Mouse (Mus musculus) embryo, embryonic 11 days (tissue): ENCODE data around the gene Atn1.

Experiments used
- DNase-seq: peaks from one replicate; pipeline ENCODE4 v3.0.0-alpha.2; 2015

Gene Atn1

GRCm38 (mm10) chr6:124767920-124768703 is 11.8 kb upstream of the Atn1 start:
- DNase-seq = peak; percentile 45

DNA sequence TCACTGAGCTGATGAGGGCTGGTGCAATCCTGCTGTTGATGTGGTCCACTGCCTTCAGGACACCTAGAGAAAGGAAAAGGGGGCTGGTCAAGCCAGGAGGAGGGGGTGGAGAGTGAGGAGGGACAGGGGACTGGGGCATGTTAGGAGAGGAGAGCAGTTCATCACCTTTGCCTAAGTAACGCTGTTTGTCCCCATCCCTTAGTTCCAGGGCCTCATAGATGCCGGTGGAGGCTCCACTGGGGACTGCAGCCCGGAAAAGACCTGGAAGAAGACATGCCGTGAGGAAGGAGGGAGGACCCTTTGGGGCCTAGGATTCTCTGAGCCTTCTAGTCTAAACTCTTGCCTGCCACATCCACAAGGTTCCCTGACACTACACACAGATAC is 11.2 kb upstream of the Atn1 start:
- no peak for DNase-seq

DNA sequence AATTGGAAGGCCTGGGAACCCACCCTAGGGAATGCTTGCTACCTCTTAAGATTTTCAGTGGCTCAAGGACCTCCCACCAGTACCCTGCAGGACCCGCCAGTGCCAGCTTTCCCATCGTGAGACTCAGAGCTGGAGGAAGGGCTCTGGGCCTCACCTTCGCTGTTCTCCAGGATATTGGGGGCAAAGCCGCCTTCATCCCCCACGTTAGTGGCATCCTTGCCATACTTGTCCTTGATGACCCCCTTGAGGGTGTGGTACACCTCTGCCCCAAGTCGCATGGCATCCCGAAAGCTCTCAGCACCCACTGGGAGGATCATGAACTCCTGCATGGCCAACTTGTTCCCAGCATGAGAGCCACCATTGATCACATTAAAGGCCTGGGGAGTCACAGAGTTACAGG is 9.6 kb upstream of the Atn1 start:
- no peak for DNase-seq

- DNase-seq = peak; percentile 90
Observed at GRCm38 (mm10) chr6:124759259-124759658, 2.9 kb upstream of the Atn1 start.

DNA sequence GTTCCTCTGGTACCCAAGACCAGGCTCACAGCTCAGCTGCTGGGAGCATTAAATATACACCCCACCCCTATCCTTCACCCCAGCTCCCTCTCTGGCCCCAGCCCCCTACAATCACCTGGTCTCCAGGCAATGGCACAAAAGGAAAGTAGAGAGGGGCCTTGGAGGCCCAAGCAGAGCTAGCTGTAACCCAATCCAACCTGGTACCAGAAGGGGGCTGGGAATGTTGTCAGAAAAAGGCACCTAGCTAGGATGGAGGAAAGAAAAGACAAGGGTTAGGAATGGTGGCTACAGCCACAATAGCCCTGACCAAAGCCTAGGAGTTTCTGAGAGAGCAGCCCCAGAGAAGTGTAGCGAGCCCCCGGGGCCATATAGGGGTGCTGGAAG is 2.5 kb upstream of the Atn1 start:
- DNase-seq = no peak

DNA sequence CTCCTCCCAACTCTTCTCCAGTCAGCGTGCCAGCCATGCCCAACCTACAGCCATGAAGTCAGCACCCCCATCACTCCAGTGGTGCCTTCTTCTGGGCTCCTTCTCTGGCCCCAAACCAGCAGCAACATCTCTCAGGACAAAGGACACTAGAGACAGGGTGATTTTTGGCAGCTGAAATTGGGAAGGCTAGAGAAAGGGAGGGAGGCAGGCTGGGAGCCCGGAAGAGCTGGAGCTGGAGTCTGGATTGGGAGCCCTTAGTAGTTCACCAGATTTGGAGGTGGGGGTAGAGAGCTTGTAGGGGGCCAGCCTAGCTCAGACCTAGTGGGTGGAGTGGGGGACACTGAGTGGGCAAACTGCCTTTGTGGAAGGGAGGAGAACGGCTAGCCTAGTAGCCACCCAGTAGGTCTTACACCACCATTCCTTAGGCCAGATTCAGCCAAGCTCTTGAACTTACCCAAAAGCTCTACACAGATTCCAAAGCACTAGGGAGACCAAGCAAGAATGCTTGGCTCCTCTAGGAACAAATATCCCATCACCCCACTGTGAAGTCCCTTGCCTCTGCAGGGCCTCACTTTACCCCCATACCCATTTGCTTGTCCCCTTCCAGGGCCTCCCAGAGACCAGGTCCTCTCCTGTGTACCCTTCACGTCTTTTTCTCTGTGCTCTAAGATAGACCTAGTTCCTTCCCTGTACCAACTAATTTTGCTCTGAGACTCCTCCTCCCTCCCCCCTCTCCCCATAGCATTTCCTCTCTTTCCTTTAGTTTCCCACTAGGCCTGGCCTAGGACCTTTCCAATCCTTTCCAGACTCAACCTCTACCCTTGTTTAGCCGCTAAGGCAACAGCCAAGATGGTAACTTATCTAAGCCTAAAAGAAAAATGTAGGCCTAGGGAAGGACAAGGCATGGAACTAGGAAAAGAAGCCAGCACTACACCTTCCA is 1.9 kb upstream of the Atn1 start:
- DNase-seq = peak; percentile 67

DNA sequence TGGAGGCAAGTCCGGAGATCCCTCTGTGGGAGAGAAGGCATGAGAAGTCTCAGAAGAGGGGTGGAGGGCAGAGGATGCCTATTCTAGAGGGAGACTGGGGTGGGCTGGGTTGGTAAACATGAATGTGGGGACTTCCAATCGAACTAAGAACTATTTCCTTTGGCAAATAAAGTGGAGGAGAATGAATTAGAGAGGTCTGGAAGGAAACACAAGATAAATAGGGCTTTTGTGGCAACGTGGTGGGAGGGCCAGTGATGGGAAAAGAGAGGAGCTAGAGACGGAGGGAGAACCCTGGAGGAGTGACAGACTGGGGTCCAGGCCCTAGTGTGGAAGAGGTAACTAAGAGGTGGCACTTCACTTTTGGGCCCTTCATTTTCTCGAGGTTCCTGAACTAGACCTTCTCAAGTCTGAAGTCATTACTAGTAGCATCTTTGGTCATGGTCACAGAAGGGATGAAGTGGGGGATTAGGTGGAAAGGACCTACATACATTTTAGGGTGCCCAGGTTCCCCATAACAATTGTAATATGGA is 1.1 kb upstream of the Atn1 start:
- no peak for DNase-seq

GRCm38 (mm10) chr6:124756652-124757350 is 477 bp upstream of the Atn1 start:
- DNase-seq = peak; percentile 88

DNA sequence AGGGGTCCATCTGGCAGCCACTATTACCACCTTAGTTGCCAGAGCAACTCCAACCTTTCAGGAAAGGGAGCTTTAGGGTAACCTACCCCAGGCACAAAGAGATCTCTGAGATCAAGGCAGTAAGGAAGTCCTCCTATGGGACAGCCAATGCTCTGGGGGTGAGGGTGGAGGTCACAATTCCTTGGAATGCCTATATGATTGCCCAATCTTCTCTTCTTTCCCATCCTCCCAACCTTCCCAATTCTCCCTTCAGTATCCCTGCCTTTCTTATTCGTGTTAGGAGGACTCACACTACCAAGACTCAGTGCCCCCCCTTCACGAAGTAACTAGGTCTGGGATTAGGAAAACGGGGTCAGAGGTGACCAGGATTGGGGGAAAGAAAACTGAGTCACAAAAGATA is 1.0 kb downstream of the Atn1 start:
- no peak for DNase-seq

DNA sequence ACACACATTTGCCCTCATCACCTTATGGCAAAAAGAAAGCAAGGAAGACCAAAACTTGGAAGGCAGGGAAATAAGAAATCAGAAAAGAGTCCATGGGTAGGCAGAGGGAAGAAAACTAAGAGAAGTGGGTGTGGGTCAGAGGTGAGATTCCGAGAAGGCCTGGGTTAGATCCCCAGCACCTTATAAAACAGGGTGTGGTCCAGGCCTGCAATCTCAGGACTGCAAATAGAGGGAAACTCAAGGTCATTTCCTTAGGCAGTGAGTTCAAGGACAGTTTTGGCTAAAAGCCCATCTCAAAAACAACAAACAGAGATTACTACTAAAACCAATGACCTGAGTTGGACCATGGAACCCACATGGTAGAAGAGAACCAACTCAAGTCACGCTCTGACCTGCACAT is 2.5 kb downstream of the Atn1 start:
- no peak for DNase-seq

- DNase-seq = no peak
Observed at GRCm38 (mm10) chr6:124750405-124750804, 5.9 kb downstream of the Atn1 start.

DNA sequence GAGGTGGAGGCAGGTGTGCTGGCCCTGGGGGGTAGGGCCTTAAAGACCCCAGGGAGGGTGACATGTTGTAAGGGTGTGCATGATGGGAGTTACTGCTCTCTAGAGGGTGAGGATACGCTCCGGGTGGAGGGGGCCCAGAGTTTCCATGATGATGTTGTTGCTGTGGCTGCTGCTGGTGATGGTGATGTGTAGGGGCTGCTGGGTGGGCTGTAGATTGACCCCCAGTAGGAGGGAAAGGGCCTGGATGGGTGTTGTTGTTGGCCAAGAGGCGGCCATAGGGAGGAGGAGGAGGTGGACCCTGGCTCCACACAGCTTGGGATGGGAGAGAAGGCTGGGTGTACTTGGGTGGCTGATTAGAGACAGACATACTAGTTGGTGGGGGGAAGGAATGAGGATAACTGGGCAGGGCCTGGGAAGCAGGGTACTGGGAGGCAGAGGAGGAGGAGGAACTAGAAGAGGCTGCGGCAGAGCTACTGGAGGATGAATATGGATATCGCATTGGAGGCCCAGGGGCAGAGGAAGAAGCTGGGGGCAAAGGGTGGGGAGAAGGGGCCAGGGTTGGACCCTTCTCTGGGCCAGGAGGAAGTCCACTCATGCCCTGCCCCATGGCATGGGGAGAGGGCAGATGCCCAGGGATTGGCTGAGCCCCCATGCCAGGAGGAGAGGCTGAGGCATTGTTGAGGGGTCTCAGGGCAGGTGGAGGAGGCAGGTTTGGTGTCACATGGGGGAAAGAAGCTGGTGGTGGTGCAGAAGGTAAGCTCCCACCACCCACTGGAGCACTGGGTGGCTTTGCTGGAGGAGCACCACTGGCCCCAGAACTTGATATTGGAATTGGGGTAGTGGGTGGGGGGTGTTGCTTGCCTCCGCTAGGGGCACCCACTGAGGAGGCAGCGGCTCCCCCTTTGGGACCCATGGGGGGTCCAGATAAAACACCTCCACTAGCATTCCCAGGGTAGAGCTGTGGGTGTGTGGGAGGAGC is 9.4 kb downstream of the Atn1 start:
- no peak for DNase-seq

- DNase-seq = no peak
Observed at GRCm38 (mm10) chr6:124746296-124746605, 10.1 kb downstream of the Atn1 start.

DNA sequence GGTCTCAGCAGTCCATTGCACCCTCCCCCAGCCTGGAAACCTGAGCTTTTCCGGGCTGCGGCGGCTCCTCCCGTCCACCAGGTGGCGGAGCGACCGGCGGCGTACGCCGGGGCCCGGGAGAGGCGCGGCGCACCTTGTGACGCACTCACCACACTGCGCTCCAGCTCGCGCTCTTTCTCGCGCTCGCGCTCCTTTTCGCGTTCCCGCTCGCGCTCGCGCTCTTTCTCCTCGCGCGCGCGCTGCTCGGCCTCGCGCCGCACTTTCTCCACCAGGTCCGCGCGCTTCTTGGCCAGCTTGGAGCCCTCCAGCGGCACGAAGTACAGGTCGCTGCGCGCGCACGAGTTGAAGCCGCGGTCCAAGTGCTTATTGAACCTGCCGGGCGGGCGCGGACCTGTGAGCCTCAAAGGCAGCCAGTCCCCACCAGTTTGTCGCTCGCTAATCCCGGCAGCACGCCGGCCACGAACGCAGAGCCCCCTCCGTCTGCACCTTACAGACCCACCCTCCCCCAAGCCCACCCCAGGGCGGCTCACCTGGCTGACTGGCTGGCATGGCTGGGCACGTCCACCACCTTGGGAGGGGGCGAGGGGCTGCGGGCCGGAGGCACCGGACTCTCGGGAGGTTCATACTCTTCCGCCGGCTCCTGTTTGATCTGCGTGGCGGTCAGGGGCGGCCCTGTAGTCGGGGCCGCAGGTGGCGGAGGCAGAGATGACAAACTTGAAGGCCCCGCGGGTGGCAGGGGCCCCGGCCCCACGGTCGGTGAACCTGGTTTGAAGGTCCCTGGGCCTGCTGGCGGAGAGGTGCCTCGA is 10.6 kb downstream of the Atn1 start:
- DNase-seq = peak; percentile 99

DNA sequence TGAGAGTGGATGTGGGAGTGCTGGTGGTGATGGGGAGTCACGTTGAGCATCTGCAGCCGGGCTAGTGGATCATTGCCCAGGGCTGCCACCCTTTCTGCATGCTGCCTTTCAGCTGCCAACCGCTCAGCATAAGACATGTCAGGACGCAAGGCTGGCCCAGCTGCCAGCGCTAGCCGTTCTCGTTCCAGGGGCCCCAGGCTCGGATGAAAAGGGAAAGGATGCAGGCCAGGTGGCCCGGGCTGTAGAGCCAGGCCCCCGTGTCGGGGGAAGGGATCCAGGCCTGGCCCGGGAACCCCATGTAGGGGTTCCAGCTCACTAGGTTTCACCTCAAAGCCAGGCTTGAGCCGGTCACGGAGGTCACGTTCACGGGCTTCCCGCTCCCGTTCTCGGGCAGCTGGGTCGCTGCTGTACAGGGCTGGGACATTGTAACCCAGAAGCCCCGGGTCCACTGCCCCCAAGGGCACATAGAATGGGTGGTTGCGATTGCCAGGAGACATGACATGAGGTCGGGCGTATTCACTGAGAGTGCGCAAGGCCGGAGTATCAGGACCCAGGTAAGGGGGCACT is 11.5 kb downstream of the Atn1 start:
- DNase-seq = no peak

DNA sequence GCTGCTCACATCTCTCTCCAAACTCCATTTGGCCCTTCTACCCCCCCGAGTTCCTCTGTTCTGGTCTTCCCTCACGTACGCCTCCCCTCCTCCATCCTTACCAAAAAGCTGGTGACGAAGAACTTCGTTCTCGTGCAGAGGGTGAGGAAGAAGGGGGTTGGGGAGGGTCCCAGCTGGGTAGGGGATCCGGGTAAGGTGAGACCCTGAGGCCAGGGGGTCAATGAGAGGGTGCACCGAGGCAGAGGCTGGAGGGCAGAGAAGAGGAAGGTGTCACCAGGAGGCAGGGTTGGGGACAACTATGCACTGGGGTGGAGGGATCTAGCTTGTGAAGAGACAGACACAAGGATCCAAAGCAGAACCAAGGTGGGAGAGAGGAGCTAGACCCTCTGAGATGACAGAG is 12.7 kb downstream of the Atn1 start:
- no peak for DNase-seq

DNA sequence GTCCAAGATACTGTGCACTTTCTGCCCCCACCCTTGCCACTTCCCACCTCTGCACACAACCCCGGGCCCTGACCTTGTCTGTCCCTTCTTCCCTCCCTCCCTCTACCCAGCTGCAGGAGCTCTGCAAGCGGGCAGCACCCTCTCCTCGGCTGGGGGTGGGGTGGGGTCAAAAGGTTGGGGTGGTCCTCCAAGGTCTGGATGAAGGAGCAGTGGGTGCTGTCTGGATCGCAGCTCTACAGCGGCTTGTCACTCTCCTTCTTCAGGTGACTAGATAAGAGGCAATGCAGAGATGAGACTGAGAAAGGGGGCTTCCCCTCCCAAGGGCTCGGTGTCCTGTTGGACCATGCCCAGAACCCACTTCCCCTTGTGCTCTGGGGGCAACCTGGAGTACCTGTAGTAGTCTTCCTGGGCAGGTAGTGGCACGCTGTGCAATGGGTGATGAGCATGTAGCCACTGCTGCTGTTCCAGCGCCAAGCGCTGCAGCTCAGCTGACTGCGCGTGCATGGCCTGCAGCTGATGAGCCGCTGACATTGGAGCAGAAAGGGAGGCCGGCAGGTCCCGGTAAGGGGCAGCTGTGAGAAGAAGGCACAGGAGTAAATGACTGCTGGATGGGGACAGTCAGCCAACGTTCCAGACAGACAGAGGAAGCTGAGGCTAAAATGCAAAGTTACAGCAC is 13.3 kb downstream of the Atn1 start:
- no peak for DNase-seq

DNA sequence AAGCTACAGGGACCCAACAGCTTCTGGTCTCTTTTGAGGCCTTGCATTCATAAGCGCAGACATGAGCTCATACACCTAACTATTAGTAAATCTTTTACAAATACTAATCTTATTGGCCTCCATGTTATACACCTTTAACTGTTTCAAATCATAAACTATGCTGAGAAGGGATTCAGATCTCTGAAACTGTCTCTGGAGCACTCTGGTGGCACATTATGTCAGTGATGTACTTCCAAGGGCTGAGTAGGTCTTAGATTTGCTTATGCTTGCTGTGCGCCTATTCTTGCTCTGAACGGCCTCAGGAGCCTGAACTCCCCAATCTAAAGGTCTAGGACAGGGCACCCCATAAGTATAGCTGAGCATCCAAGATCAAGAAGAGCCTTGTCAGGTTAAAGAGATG is 14.5 kb downstream of the Atn1 start:
- no peak for DNase-seq

- DNase-seq = peak; percentile 97
Observed at GRCm38 (mm10) chr6:124740888-124741761, 15.2 kb downstream of the Atn1 start, which contains the start of gene Grcc10. Gene Grcc10, minus strand, starts transcription at chr6:124741374.
